Mouse (Mus musculus) fat pad, adult 2 months (tissue): ENCODE measurements around the gene Kremen1.

Source experiments
- DNase-seq: peaks from one replicate; pipeline ENCODE4 v3.0.0-alpha.2; 2011; ENCODE audit warnings: low read depth, low spot score; ENCODE audit errors: extremely low read depth

Kremen1 gene

DNA sequence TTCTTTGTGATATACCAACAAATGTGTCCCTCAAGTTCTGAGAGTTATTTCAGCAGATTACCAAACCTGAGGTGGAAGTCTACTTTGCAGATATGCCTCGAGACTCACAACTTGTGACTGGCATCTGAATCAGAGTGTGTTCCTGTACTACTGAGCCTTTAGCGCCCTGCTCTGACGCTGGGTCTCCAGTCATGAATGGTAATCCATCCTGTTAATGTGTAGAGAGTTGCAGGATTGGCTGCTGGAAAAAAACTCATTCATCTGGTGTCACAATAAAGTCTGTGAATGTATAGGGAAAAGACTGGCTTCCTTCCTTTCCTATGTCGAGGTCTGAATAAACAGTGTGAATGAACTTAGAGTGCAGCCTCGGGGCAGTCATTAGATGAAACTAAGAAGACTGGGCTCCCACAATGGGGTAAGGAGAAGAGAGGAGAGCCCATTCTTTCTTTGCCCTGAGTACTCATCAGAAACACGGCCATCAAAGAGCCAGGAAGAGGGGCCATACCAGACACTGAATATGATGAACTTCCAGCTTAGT lies 41.4 kb downstream of the Kremen1 start:
- DNase-seq: no peak

DNA sequence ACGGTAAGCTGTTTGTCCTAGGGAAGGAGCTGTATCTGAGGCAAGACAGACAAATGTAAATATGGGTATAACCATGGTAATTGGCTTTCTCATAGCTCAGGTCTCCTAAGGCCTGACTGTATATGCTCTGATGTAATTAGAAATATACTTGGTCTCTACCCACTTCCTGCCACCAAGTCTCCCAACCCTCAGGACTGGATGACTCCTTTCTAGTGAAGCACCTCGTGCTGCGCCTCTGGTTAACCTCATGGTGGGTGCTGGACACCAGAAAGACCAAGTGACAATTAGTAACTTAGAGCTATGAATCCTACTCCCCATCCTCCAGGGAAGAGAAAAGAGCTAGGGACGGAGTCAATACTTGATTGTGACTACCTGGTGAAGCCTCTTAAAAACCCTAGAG lies 42.0 kb downstream of the Kremen1 start:
- no peak for DNase-seq

DNA sequence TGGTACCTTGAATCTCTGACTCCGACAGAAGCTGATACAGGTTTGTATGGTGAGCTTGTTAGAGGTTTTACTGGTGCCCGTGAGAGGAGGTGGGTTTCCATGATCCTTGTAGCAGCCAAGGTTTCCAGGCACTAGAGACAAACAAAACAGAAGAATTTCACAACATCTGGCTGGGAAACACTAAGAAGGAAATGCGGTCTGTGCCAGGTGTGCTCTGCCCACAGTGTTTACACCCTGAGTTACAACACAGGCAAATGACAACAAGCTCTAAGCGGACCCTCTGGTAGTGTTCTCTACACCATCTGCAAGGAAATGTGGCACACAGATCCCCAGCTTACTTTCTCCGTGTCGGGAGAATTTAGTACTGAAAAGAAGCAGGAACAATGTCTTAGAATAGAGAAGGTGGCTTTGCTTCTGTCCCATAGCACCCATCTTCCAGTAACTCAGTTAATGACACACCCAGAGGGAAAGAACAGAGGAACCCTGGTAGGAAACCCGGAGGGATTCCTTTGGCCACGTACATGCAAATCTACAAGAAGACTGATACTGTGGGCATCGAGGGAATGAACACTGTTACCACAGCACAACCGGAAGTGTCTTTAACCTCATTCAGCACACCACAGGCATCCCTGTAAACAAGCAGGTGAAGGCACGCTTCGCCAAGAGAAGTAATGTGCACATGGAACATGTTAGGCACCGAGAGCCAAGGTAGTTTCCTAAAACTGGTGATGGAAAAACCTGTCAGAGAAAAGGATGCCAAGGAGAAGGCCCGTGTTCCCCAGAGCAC lies 45.8 kb downstream of the Kremen1 start:
- no peak for DNase-seq

DNA sequence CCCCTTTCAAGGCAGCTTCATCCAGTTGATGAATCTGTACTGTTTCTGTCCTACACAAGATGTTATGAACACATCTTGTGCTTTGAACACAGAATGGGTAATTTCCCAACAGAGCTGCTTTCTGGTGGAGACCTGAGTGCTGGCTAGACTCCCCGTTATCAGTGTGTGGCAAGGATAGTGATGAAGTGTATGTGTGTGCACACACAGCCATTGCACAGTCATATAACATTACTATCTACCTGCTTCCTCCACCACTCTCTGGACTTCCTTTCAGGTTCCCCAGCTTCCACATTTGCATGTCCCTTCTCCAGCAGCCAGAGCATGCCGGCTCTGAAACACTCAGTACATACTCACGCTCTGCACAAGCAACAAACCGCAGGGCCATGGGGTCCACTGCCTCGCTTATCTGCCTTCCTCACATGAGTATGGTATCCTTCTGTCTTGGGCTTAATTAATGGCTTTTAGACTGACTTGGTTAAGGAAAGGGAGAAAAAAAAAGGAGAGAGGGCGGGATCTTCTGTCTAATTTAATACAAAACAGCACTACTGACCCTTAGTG lies 46.8 kb downstream of the Kremen1 start:
- no peak for DNase-seq

DNA sequence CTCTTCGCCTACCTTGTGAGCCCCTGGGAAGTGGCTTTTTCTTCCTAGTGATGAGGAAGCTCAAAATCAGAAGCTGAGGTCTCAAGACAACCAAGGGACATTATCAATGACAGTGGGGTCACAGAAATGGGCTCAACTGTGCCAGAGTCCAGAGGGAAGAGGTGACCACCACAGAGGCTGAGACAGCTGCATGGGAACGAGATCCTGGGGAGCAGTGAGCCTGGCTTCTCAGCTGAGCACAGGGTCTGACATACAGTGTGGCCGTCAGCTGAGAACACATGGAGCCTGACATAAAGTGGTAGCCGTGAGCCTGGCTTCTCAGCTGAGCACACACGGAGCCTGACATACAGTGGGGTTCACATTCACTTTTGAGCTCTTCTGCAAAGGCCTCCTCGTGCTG lies 58.3 kb downstream of the Kremen1 start:
- DNase-seq: no peak

DNA sequence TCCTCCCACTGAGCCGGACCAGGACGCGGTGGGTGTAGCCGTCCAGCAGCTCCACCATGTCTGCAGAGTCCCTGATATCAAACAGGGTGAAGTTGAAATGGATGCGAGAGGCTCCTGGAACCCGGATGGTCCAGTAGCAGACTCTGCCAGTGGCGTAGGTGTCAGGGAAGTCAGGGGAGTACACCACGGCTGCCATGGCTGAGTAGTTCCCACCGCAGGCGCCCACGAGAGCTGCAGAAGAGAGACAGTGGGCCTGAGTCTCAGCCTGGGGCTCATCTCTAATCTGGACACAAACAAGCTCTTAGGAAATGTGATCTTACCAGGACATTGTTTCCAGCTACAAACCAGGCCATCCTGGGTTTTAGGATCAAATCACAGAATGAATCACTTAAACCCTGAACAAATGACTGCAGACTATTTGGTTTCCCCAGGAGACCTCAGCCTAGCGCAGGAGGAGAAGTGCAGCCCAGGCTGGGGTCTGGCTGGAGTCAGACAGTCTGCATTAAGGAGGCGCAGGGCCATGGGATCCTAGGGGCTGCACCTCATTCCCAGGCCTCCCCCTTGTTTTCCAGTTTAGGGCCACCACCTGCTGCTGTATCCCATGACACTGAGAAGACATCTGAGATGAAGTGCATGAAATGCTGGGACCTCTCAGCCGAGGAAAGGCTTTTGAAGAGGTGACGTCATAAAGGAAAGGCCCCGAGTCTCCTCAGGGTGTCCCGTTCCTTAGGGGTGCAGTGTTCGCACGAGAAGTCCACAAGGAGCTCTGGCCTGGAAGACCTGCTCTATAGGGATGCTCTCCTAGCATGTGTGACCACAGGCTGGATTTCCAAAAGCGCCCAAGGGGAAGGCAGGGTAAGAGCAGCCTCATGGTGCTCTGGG lies 59.3 kb downstream of the Kremen1 start:
- DNase-seq: no peak

DNA sequence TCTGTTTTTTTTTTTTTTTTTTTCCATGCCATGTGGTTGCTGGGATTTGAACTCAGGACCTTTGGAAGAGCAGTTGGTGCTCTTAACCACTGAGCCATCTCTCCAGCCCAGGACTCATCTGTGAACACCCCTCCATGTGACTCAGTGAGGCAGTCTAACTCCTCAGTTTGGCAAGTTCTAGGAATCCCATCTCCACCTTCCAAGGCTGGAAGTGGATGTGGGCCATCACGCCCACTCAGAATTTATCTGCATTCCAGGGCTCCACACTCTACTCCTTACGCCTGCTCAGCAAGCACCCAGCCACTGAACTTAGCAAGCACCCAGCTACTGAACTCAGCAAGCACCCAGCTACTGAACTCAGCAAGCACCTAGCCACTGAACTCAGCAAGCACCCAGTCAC lies 61.5 kb downstream of the Kremen1 start:
- DNase-seq: no peak

DNA sequence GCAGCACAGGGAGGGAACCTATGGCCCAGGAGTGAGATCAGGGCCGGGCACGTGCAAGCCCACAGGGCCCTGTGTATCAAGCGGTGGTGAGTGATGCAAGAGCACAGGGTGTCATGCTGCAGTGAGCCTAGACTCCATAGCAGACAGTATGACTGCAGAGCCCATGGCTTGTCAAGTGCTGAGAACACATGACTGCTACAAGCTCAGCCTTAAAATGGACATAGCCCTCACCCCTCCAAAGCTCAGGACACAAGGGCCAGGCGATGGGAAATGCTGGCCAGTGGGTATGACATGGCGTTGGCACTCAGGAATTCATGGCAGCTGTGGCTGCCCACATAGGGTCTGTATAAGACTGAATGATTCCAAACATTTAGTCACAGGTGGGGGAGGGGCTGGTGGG lies 64.3 kb downstream of the Kremen1 start:
- no peak for DNase-seq

DNA sequence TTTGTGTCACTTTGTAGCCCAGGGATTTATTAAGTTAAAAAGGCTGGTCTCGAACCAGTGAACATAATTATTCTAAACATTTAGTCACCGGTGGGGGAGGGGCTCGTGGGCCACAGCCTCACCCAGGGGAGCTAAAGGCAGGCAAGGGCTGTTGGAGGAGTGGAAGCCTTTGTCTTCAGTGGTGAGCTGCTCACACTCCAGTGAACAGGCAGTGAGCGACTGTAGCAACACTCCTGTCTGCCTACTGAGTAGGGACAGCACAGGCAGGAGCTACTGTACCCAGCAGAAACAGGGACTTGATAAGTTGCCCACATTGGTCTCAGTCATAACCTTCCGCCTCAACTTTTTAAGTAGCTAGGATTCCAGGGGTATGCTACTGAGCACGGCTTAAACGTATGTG lies 64.8 kb downstream of the Kremen1 start:
- DNase-seq: no peak

DNA sequence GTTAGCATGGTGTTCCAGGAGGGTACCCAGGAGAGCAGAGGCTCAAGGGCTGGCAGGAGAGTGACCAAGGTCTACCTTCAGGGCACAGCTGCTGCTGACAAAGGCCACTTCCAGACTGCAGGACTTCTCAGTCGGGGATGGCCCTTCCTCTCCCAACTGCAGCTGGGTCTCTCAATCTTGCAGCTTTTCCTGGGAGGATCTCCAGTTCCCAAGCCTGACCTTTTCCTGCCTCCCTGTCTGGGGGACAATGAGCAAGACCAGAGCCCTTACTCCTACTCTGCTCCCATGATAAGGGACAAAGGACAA lies 67.8 kb downstream of the Kremen1 start:
- DNase-seq: no peak

DNA sequence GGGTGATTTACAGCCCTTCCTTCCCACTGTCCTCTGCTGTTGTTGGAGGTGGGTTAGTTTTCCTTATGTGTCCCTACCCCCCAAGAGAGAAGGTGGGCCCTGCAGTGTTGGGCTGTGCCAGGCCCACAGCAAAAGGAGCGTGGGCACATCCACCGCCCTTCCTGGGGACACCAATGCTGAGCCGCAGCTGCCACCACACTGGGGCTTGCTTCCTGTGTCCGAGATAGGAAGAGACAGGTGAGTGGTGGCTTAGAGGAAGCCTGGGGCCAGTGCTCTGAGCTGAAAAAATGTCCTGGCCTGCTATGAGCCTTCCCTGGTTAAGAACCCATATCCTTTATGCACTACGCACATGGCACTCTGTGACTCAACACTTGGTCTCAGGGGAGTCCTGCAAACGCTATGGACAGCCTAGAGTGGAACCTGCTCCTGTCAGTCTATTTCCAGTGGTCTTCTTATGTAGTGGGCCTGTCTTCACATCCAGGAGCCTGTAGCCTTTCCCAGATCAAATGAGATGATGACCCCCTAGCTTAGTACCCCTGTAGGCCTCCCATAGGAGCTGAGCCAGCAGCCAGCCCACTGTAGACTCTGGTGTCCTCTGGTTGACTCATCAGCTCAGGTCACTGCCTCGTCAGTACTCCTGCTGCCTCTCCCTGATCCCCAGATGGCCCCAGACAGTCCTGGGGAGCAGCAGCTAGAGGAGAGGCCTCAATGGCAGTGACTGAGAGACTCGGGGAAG lies 68.3 kb downstream of the Kremen1 start:
- DNase-seq: no peak

DNA sequence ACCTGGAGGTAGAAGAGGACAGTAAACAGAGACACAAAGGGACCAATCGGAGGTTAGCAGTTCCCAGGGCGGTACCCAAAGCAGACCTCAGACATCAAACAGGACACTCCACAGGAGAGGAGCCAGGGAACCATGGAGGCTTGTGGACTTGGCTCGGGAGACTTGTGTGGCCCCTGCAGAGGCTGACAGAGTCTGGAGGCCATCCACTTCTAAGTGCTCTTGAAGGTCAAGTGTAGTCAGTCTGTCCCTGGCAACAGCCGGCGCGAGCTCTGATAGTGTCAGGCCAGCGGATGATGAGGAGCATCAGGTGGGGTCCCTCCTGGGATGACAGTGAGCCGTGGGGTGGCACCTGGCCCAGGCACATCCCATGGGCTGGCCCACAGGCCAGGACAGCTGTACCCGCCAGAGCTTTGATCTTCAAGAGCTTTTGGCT lies 69.3 kb downstream of the Kremen1 start:
- no peak for DNase-seq

DNA sequence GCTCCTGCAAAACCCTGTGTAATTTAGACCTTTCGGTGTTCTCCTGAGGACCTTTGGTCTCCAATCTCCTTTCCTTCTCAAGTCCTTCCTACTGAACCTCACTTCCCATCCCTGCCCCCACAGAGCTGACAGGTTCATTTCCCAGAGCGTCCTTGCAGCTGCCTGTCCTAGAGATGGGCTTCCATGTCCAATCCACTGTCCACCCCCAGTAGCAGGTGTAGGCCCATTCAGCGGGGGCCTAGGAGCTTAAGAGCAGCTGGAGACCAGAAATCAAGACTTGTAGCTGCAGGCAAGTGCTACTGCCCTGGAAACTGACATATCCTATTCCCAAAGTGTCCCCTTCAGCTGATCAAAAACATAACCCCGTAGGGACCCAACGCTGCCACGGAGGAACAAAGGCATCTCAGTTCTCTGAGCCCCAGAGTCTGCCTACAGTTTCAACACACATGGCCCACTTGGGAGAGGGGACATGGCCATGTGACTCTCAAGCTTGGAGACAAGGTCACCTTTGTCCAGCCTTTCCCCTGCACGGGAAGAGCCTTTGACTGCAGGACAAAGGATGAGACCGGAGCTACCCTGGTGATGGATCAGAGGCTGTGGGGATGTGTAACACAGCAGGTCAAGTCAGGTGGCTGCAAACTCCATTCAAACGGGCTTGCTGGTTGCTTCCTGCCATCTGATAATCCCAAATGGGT lies 72.0 kb downstream of the Kremen1 start:
- DNase-seq: no peak

DNA sequence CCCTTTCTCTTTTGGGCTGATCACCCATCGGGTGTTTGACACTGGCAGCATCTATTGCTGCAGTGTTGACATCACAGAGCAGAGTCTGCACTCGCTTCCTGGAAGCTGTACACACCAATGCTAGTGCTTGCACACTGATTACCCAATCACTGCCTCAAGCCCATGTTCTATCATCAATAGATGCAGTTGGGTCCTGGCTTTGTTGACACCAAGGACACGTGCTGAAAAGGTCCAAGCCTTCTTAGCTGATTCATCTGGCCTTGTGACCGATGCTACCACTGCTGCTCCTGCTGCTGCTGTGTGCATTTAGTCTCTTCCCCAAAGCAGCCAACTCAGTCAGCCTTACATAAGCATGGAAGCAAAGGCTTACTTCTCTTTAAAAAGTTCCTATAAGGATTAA lies 73.2 kb downstream of the Kremen1 start:
- no peak for DNase-seq

DNA sequence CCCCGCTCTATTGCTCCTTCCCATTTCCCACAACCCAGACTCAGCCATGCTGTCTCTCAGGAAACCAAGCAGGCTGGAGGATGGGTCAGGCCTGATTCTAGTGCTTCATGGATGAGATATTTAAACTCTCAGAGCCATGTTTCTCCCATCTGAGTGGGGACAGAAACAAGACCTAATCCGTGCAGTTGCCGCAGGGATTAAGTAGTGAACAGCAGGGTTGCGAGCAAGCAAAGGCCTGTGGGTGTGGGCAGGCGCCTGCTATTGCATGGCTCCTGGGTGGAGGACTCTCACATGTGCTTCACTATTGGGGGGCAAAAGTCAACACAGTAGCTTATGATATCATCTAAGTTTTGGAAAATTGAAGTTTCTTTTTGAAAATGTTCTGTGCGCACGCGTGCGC lies 76.5 kb downstream of the Kremen1 start:
- DNase-seq: no peak

DNA sequence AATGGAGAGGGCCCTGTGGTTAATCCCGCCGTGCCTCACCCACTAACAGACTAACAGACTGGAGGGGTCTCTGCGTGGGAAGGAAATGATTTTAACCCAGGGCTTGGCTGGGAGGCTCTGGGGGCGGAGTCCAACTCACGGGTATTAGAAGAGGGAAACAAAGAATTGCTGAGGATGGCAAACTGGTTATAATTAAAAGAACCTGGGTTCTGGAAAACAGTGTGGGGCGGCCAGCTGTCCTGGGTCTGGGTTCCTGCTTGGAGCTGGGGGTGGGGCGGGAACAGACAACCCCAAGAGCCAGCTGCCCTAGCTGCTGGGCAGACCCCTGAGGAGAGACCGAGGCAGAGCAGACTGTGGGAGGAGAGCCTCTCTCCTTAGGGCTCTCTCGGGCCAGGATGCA lies 77.1 kb downstream of the Kremen1 start:
- no peak for DNase-seq

DNA sequence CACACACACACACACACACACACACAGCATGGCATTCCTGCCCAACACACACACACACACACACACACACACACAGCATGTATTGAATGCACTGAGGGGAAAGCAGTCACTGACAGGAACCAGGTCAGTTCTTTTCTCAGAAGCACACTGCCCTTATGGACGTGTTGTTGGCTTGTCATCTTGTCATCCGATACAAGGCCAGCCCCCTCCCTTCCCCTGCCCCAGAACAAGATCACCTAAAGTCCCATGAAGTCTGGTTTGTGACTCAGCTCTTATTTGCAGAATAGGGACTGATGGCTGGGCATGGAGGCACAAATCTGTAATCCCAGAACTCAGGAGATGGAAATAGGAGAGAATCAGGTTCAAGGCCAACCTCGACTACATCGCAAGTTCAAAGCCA lies 78.5 kb downstream of the Kremen1 start:
- no peak for DNase-seq

DNA sequence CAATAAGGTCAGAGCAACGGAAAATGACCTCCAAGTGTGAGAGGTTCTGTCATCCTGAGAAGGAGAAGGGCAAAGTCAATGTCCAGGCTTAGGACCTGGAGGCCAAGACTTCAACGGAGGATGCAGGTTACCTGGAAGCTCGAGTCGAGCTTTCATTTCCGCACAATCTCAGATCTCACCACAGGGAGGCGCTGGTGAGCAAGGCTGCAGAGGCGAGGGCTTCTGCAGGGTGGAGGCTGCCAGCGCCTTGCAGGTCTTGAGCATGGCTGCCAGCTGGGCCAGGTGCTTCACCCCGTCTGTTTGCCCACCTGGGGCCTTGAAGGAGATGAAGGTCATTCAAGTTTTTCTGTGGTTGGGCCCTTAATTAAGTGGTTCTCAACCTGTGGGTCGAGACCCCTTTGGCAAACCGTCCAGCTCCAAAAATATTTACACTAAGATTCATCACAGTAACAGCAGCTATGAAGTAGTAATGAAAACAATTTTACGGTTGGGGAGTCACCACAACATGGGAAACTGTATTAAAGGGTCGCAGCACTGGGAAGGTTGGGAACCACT lies 79.4 kb downstream of the Kremen1 start:
- DNase-seq: no peak

DNA sequence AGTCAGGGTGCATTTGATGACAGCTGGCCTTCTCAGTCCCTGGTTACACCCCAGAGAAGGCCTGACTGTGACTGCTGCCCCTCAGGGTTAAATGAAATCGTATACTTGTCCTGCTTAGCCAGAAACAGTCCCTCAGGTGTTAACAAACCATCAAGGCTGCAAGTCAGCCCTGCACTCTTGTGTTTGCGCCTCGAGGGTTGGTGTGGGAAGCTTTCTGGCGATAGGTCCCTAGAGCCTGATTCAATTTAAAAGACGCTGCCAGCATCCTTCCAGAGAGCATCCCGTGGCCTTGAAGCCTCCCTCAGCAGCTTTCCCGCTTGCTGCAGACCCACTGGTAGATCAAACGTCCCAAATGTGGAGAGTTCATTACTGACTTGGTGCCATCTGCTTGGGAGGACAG lies 82.0 kb downstream of the Kremen1 start:
- no peak for DNase-seq

DNA sequence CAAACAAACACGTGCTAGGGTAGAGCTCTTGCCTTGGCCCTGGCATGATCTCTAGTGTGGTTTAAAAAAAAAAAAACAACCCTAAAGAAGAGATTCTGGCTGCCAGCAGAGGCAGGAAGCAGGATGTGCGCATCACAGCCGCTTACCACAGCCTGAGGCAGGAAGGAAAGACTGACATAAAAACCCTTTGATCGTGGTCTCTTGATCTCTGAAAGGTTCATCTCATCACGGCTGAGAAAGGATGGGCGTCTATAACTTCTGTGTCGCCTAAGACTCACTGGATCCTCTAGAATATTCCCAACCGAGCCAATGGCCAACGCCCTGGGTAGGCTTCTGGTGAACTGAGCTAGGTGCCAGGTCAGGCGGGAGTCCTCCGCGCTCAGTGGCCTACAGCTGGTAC lies 84.2 kb downstream of the Kremen1 start:
- DNase-seq: no peak
